Mouse (Mus musculus) stomach, embryonic 14.5 days (tissue): ENCODE data around the gene Inpp4a. TPM values are rescaled to one million over a fixed set of nuclear protein-coding genes. Genes with fewer than 3 reads are reported as not detected.
A peak's percentile ranks its signal among the peaks of the same experiment; 100 is the strongest.

Experiments
- ATAC-seq: fragments of 200-750 bp; cut with Nextera tagmentation; 2 replicates; pipeline ENCODE4 v1.8.0; 2017; ENCODE audit warnings: low read depth, moderate TSS enrichment; ENCODE audit not compliant: insufficient number of reproducible peaks, insufficient read depth, low FRiP score
- H3K27ac ChIP-seq: fragments of 300-500 bp; sonication (generic); 2 replicates; pipeline ENCODE4 v1.5.1; 2014; ENCODE audit warnings: mild to moderate bottlenecking, low read length, moderate library complexity, mixed read lengths
- H3K27me3 ChIP-seq: fragments of 300-500 bp; sonication (generic); 2 replicates; pipeline ENCODE4 v1.6.1; 2014; ENCODE audit warnings: low read length, control low read depth, mixed read lengths; ENCODE audit not compliant: control insufficient read depth, insufficient read depth
- H3K36me3 ChIP-seq: fragments of 300-500 bp; sonication (generic); 2 replicates; pipeline ENCODE4 v1.6.1; 2014; ENCODE audit warnings: mild to moderate bottlenecking, control low read depth, low read length, moderate library complexity, mixed read lengths; ENCODE audit not compliant: control insufficient read depth, insufficient read depth
- H3K4me1 ChIP-seq: fragments of 300-500 bp; sonication (generic); 2 replicates; pipeline ENCODE4 v1.6.1; 2014; ENCODE audit warnings: low read length, control low read depth, mixed read lengths; ENCODE audit not compliant: control insufficient read depth, insufficient read depth
- H3K4me2 ChIP-seq: fragments of 300-500 bp; sonication (generic); replicated peaks from 2 replicates; pipeline ENCODE4 v1.6.1; 2014; ENCODE audit warnings: low read depth, low read length, control low read depth
- H3K4me3 ChIP-seq: fragments of 300-500 bp; sonication (generic); 2 replicates; pipeline ENCODE4 v1.5.1; 2014; ENCODE audit warnings: low read depth, low read length, control low read depth
- H3K9ac ChIP-seq: fragments of 300-500 bp; sonication (generic); replicated peaks from 2 replicates; pipeline ENCODE4 v1.6.1; 2014; ENCODE audit warnings: low read depth, mild to moderate bottlenecking, control low read depth, low read length, moderate library complexity, mixed read lengths
- H3K9me3 ChIP-seq: fragments of 300-500 bp; sonication (generic); 2 replicates; pipeline ENCODE4 v1.6.1; 2016; ENCODE audit warnings: low read depth, low read length, control low read depth; ENCODE audit not compliant: control insufficient read depth
- WGBS: fragments of 180-500 bp; shearing (Covaris S2); extraction: QIAGEN DNeasy Blood & Tissue Kit; methylation state at CpG from one replicate; pipeline ENCODE4 v1.1.7; 2014; 5-methylcytosine and 5-hydroxymethylcytosine counted together
- polyA plus RNA-seq: library from polyadenylated mRNA; unstranded; fragments of >200 nt; fragmentation: Nextera tagmentation; extraction: Ambion mirVana; gene quantifications from 2 replicates; pipeline ENCODE4 v1.2.1, GENCODE M21; 2014

The Inpp4a gene
- polyA plus RNA-seq, 1 experiment from 2014 or later: 20.8 TPM

DNA sequence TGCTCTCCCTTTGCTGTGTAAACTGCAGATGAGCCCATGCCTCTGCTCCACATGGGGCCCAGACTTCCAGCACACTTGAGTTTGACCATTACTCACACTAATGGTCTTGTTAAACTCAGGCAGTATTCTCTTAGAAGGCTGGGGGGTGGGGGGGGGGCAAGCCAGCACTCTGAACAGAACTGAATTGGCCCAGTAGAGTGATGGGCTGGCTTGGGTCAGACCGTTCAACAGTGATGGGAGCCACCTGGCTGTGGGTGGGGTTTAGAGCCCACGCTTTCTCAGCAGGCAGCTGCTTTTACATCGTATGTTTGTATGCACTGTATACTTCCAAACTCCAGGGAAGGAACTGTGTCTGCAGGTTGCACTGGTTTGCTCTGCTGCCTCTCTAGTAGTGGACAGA lies 99.3 kb downstream of the Inpp4a start:
- peaks cover 8% of the 10 kb centered on the region for H3K36me3 ChIP-seq
- 14% methylated on average over 3 of the region's 3 CpGs for WGBS
- H3K27me3 ChIP-seq: no peaks in the 10 kb centered on the region
- no peak overlapping the region for H3K4me3 ChIP-seq
- peaks cover 15% of the 10 kb centered on the region; the same call in 1 of the 2 replicates for H3K4me1 ChIP-seq
- peak overlapping the region; percentile 61; the same call in 1 of the 2 replicates for H3K27ac ChIP-seq
- peak; percentile 90 for ATAC-seq
- no peak overlapping the region for H3K9ac ChIP-seq
- H3K4me2 ChIP-seq: no peak overlapping the region
- no peaks in the 10 kb centered on the region for H3K9me3 ChIP-seq

DNA sequence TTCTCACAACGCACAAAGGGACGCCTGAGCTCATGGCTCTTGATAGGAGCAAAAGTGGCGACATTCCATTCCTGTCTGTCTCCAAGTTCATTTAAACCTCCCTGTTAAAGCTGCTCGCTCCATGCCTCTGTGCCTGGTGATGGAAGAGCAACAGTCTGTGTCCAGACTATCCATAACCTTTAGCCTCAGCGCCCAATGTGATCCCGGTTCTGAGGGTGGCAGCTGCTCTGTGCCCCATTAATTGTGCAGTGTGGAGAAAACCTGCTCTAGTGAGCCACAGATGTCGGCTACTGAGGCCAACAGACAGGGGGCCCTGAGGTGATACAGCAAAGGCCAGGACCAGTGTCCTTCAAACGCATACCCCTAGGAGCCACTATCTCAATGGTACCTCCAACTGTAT lies 100.1 kb downstream of the Inpp4a start:
- ATAC-seq: no peak
- H3K4me1 ChIP-seq: peaks cover 15% of the 10 kb centered on the region; the same call in 1 of the 2 replicates
- H3K9ac ChIP-seq: no peak overlapping the region
- WGBS: 47% methylated on average over 8 of the region's 8 CpGs
- H3K4me2 ChIP-seq: no peak overlapping the region
- H3K36me3 ChIP-seq: peaks cover 5% of the 10 kb centered on the region; the same call in 1 of the 2 replicates
- no peak overlapping the region for H3K4me3 ChIP-seq
- H3K27ac ChIP-seq: peak overlapping the region; percentile 44; the same call in 1 of the 2 replicates
- no peaks in the 10 kb centered on the region for H3K27me3 ChIP-seq
- H3K9me3 ChIP-seq: no peaks in the 10 kb centered on the region

DNA sequence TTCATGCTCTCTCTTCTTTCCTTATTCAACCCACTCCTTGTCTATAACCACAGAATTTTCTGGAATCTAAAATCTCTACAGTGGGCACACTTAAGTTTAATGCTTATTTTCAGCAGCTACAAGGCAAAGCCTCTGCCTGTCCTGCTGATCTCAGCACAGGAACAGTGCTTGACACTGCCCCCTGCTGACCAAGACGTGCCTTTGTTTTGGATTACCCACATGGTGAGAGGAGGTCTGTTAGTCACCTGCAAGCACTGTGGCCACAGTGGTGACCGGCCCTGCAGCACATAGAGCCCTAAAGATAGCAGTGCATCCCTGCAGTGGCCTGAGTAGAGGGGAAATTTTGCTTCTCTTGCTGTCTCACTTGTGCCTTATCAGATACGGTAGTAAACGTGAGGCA lies 102.0 kb downstream of the Inpp4a start:
- ATAC-seq: no peak
- H3K27me3 ChIP-seq: no peaks in the 10 kb centered on the region
- WGBS: 59% methylated on average over 4 of the region's 4 CpGs

DNA sequence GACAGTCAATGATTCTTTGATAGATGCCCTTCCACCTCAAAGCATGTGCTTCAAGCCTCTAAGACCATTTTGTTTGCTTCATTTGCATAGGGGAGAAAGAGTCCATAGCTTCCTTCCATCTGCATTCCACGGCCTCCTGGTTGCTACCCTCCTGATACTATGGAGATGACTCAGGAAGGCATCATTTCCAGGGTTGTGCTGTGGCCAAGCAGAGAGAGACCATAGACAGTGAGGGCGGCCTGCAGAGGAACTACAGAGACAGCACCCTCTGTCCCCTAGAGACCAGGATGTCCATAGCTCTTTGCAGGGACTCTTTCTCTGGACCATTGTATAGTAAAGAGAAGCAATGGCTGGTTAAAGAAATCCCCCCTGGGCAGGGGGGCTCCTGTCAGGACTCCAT lies 105.5 kb downstream of the Inpp4a start:
- H3K4me1 ChIP-seq: no peaks in the 10 kb centered on the region
- H3K4me2 ChIP-seq: no peak overlapping the region
- ATAC-seq: no peak
- no peak overlapping the region for H3K27ac ChIP-seq
- H3K9ac ChIP-seq: no peak overlapping the region
- H3K27me3 ChIP-seq: no peaks in the 10 kb centered on the region
- WGBS: 91% methylated on average over 2 of the region's 2 CpGs
- H3K36me3 ChIP-seq: no peaks in the 10 kb centered on the region
- H3K4me3 ChIP-seq: no peak overlapping the region
- H3K9me3 ChIP-seq: no peaks in the 10 kb centered on the region

More for the DNA sequence above, 102.0 kb downstream of the Inpp4a start:
- Histone ChIP-seq H3K36me3 (0 out of 2 replicates have a peak, but pooled peaks cover 2% of the 10 kb centered on the region), H3K4me3 (no peak overlapping the region), H3K4me1 (peaks cover 15% of the 10 kb centered on the region; the same call in 1 of the 2 replicates), H3K9me3 (no peaks in the 10 kb centered on the region), H3K27ac (no peak overlapping the region), H3K9ac (no peak overlapping the region), H3K4me2 (no peak overlapping the region)

DNA sequence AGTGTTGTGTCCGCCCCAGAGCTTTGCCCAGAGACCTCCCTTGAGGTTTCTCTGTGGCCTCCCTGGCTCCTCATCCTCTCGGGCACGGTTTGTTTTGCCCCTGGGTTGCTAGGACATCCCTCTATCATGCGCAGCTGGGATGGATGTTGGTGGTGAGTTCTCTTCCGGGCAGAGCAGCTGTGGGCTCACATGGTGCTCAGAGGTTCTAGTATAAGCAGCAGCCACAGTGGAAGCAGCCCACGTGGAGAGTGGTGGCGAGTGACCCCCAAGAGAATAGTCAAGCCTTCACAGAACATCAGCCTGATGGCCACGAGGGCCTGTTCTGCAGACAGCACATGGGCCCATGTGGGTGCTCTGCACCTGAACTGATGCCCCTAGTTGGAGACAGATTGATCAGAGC lies 107.6 kb downstream of the Inpp4a start:
- H3K9ac ChIP-seq: no peak overlapping the region
- no peaks in the 10 kb centered on the region for H3K27me3 ChIP-seq
- no peak overlapping the region for H3K27ac ChIP-seq
- no peak overlapping the region for H3K4me2 ChIP-seq
- ATAC-seq: no peak
- H3K36me3 ChIP-seq: no peaks in the 10 kb centered on the region
- 83% methylated on average over 8 of the region's 8 CpGs for WGBS
- no peak overlapping the region for H3K4me3 ChIP-seq
- no peaks in the 10 kb centered on the region for H3K9me3 ChIP-seq
- no peaks in the 10 kb centered on the region for H3K4me1 ChIP-seq

DNA sequence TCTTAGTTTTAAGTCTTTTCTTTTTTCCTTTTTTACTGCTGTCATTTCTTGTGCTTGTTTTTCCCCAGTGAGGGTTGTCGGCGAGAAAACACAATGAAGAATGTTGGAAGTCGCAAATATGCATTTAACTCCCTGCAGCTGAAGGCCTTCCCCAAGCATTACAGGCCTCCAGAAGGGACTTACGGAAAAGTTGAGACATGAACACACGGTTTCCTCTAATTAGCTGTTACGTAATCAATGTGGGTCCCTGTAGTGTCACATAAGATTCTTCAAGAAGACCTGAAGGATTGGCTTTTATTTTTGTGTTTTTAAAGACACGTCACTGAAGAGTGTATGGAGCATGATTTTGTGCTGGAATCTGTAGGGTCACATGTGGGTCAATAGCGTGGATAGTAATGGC lies 108.4 kb downstream of the Inpp4a start:
- 81% methylated on average over 8 of the region's 8 CpGs for WGBS
- H3K36me3 ChIP-seq: no peaks in the 10 kb centered on the region
- H3K4me1 ChIP-seq: no peaks in the 10 kb centered on the region
- H3K4me2 ChIP-seq: no peak overlapping the region
- H3K9ac ChIP-seq: no peak overlapping the region
- H3K4me3 ChIP-seq: no peak overlapping the region
- no peak for ATAC-seq
- H3K27ac ChIP-seq: no peak overlapping the region
- no peaks in the 10 kb centered on the region for H3K9me3 ChIP-seq
- no peaks in the 10 kb centered on the region for H3K27me3 ChIP-seq

DNA sequence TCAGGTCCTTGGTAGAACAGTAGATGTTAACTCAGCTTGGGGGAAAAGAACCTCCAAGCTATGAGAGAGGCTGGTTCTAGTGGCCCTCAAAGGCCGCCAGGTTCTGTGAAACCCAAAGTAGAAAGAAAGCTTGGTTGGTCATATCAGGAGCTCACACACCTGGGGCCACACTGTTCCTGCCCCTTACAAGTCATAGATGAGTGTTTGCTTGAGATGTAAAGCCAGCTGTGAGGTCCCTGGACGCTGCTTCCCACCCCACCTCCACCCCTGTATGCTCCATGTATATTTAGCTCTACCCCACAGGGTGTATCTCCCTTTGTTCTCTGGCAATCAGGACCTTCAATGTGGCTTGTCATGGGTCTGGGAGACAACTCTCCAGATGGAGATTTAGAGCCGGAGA lies 109.0 kb downstream of the Inpp4a start:
- Histone ChIP-seq H3K4me1 (no peaks in the 10 kb centered on the region), H3K9me3 (no peaks in the 10 kb centered on the region), H3K4me2 (no peak overlapping the region), H3K27me3 (no peaks in the 10 kb centered on the region), H3K27ac (no peak overlapping the region), H3K36me3 (no peaks in the 10 kb centered on the region), H3K4me3 (no peak overlapping the region), H3K9ac (no peak overlapping the region)
- WGBS: 73% methylated on average over 3 of the region's 3 CpGs
- no peak for ATAC-seq

DNA sequence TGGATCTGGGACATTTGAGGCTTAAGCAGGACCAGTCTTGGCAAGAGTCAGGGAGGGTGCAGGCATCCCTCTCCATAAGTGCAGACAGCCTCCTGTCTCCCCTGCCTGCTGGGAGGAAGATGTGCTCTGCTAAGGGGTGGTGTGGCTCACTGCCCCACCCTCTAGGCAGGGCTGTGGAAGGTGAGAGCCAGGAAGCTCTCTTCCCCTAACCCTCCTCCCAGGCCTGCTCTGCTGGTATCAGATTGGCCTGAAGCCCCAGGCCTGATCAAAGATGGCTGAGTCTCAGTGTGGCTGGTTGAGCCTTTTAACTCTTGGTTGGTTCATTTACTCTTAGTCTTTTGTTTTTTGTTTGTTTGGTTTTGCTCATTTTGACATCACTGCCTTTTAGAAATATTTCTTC lies 110.0 kb downstream of the Inpp4a start:
- no peak for ATAC-seq
- no peak overlapping the region for H3K27ac ChIP-seq
- no peaks in the 10 kb centered on the region for H3K4me1 ChIP-seq
- no peaks in the 10 kb centered on the region for H3K9me3 ChIP-seq
- H3K9ac ChIP-seq: no peak overlapping the region
- H3K27me3 ChIP-seq: no peaks in the 10 kb centered on the region
- H3K36me3 ChIP-seq: no peaks in the 10 kb centered on the region
- no peak overlapping the region for H3K4me3 ChIP-seq
- H3K4me2 ChIP-seq: no peak overlapping the region

DNA sequence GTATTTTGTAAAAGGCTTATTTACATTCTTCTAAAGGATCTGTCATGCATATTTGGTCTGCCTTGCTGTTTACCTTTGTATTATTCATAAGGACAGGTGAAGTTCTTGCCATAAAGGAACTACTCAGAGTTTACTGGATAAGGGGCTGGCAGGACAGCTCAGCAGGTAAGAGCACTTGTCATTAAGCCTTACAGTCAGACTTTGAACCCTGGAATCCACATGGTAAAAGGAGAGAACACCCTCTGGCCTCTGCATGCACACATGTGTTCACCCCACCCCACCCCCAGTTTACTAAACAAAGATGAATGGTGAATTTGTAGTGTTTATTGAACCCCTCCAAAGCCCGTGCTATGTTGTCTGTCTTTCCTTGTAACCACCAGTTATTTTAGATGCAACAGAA lies 115.7 kb downstream of the Inpp4a start:
- ATAC-seq: no peak
- no peak overlapping the region for H3K9ac ChIP-seq
- H3K4me3 ChIP-seq: no peak overlapping the region
- no peaks in the 10 kb centered on the region for H3K27me3 ChIP-seq
- 76% methylated on average over 1 of the region's 1 CpGs for WGBS
- H3K36me3 ChIP-seq: peaks cover 6% of the 10 kb centered on the region; the same call in 1 of the 2 replicates
- H3K4me2 ChIP-seq: no peak overlapping the region
- no peaks in the 10 kb centered on the region for H3K9me3 ChIP-seq
- no peak overlapping the region for H3K27ac ChIP-seq
- no peaks in the 10 kb centered on the region for H3K4me1 ChIP-seq
